Mouse (Mus musculus) megakaryocyte progenitor cell, adult 5-6 weeks (primary cell): ENCODE measurements around the gene Myo7a. TPM values are rescaled to one million over a fixed set of nuclear protein-coding genes. Genes with fewer than 3 reads are reported as not detected.
A peak's percentile ranks its signal among the peaks of the same experiment; 100 is the strongest.

ENCODE experiments used
- ATAC-seq: replicated peaks from 2 replicates; pipeline ENCODE4 v1.8.0; 2016; ENCODE audit warnings: mild to moderate bottlenecking, moderate TSS enrichment, inconsistent platforms; ENCODE audit not compliant: poor library complexity
- total RNA-seq, 2 experiments: library from RNA; stranded (forward) in 1 of 2; stranded (reverse) in 1 of 2; fragments of 157-497, 149-512 nt in 1 of 2; fragments of 200-1000 nt in 1 of 2; gene quantifications; 2 replicates each; pipeline versions ENCODE4 v1.2.3 to v1.2.4; 2015 to 2017

Myo7a gene
- total RNA-seq, 2 experiments from 2014 or later: 17.1 to 29.0 TPM

- ATAC-seq: no peak
Measured at GRCm38 (mm10) chr7:98103942-98104292, 15.4 kb downstream of the Myo7a start.

- ATAC-seq: peak; percentile 91
Measured at GRCm38 (mm10) chr7:98103002-98103941, 16.1 kb downstream of the Myo7a start.

GRCm38 (mm10) chr7:98102488-98102887, 16.8 kb downstream of the Myo7a start:
- no peak for ATAC-seq

DNA sequence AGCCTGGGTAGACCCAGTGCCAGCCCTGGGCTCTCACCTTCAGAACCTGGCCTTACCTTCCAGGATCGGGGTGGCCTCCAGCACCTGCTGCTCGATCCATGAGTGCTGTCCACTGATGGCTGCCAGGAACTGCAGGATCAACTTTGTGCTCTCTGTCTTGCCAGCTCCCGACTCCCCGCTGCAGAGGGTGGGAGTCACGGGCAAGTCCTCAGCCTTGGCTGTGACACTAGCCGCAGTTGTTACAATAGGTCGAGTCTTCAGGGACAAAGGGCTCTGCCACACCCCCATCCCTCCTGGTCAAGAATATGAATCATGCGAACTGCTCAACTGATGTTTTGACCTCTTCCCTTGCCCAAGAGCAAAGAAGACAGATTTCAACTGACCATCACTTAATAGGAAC, 21.8 kb downstream of the Myo7a start:
- no peak for ATAC-seq

DNA sequence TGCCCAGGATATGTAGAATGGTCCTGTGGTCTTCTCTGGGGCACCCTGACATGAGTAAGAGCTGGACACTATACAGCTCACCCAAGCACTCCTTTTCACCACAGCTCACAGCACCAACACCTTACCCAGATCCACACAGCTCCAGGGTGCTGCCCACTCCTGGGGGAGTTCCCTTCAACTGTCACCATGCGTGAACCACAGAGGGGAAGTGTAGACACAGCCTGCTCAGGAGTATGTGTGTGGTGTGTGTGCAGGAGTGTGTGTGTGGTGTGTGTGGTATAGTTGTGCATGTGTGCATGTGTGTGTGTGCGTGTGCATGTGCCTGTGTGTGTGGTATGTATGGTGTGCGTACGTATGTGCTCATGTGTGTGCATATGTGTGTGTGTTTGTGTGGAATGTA, 23.5 kb downstream of the Myo7a start:
- ATAC-seq: peak; percentile 85

- ATAC-seq: peak; percentile 56; the same call in 1 of the 2 replicates
Measured at GRCm38 (mm10) chr7:98086346-98086745, 33.0 kb downstream of the Myo7a start.

DNA sequence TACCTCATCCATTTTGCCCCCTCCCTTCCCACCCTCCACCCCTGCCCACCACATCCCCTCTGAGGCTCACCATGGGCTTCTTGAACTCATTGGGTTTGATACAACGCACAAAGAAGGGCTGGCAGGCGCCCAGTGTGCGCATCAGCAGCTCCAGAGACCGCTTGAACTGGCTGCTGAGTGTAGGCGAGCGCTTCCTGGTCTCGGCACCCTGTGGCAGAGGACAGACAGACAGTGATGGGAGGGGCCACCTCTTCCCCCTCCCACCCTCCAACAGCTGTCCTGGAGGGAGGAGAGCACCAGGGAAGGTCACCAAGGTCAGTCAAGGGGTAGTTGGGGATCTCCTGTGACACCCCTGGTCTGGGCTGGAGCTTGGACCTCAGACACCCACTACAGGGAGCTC, 34.0 kb downstream of the Myo7a start:
- peak; percentile 47 for ATAC-seq

DNA sequence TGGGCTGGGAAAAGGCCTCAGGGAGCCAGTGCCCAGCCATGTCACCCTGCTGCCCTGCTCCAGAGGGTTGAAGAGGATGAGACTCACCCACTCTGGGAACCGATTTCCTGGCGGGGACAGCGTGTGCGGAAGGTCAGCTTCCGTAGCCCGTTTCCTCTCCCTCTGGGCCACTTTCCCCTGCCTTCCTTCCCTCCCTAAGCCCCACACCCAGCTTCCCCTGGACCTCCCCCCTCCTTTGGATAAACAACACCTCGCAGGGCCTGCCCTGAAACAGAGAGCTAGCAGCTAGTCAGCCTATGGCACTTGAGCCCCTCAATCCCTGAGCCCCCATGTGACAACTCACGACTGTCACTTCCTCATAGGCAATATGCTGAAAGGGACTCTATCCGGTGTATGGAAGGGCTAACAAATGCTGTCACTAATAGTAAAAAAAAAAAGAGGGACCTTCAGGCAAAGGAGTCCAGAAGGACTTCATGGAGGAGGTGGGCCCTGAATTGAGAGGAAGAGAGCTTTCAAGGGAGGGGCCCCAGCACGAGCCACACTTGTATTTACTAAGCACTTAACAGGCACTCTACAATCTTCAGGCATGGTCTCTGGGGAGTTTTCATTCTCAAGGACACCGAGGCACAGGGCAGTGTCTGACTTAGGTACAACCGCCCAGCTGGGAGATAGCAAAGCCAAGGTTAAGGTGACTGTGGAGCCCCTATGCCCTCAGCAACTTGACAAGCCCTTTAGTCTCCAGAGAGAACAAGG, 34.6 kb downstream of the Myo7a start:
- ATAC-seq: peak; percentile 49

GRCm38 (mm10) chr7:98082376-98082775, 36.9 kb downstream of the Myo7a start:
- peak; percentile 43; the same call in 1 of the 2 replicates for ATAC-seq

DNA sequence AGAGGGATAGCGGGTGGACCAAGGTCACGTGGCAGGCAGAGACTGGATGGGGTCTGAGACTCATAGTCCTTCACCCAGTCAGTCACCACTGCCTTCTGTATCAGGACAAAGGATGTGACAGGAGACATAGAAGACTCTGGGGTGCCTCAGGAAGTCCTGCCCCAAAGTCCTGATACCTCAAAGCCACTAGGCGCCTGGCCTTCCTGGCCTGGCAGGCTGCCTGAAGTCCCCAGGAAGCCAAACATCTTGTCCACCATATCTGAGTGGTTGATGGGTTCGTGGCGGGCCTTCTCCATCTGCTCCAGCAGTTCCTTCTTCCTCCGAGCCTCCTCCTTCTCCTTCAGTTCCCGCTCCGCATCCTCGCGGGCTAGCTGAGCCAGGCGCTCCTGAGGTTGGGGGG, 41.9 kb downstream of the Myo7a start:
- no peak for ATAC-seq

DNA sequence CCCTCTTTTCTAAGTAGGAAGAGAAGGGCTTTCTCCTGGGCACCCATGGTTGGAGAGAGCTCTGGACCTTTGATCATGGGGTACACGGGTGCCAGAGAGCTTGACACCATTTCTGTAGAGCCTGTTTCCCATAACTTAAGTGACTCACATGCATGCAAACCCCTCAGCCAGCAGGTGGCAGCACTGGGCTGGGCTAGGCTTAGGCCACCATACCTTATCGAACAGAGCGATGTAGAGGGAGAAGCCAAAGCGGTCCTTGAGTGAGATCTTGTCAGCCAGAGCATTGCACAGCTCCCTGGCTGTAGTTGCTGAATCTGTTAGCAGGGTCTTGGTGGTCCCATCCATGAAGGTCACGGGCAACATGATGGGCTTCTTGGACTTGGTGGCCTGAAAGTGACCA, 47.7 kb downstream of the Myo7a start:
- ATAC-seq: peak; percentile 94

- ATAC-seq: no peak
Measured at GRCm38 (mm10) chr7:98066229-98066628, 53.1 kb downstream of the Myo7a start.

GRCm38 (mm10) chr7:98054942-98055341, 64.4 kb downstream of the Myo7a start:
- no peak for ATAC-seq

DNA sequence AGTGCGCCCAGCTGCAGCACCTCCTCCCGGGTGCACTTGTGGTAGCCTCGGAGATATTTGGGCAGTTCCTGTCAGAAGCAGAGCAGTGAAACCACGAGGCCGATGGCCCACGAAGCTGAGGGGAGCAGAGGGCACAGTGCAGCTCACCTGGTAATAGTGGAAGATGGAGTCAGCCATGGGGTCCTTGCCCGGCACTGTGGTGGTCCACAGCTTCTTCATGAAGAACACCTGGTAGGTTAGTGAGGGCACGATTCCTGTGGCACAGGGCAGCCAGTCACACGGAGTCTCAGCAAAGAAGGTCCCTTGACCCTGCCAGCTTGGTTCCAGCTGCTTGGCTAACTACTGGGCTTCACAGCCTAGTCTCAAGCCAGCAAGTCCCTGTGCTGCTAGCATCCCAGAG, 64.9 kb downstream of the Myo7a start:
- ATAC-seq: no peak

- ATAC-seq: peak; percentile 80
Measured at GRCm38 (mm10) chr7:98051980-98052379, 67.3 kb downstream of the Myo7a start.

GRCm38 (mm10) chr7:98048101-98048824, 71.1 kb downstream of the Myo7a start:
- no peak for ATAC-seq

GRCm38 (mm10) chr7:98002617-98003016, 116.7 kb downstream of the Myo7a start:
- ATAC-seq: no peak
